Mouse (Mus musculus) heart, adult 18-20 months (tissue): ENCODE measurements around the gene Eif2d. TPM values are rescaled to one million over a fixed set of nuclear protein-coding genes. Genes with fewer than 3 reads are reported as not detected.

ENCODE experiments used
- DNase-seq, 2 experiments: peaks; one replicate each; pipeline ENCODE4 v3.0.0; 2021 to 2022; ENCODE audit warnings: mixed read lengths in 1 of 2
- long read RNA-seq, 2 experiments: library from polyadenylated mRNA; stranded (forward); transcript quantifications; one replicate each; pipeline ENCODE4 v2.0.0; 2021
- total RNA-seq, 2 experiments: library from RNA; stranded (reverse); gene quantifications; 2 replicates each; pipeline ENCODE4 v1.2.3; 2021

Gene Eif2d
- 10 to 100 TPM; 31.4 to 34.1 TPM for total RNA-seq
- long read RNA-seq, experiment 1, transcript Eif2d-202 (15 exons, 2,009 nt) = major isoform, 23 of 29 reads
- long read RNA-seq, experiment 1, partial matches to known transcripts = 1 of 29 reads
- long read RNA-seq, experiment 1, other reads (novel, unspliced or antisense) = 5 of 29 reads
- long read RNA-seq, experiment 2, transcript Eif2d-202 (15 exons, 2,009 nt) = major isoform, 22 of 28 reads
- long read RNA-seq, experiment 2, partial matches to known transcripts = 4 of 28 reads
- long read RNA-seq, experiment 2, other reads (novel, unspliced or antisense) = 1 of 28 reads

DNA sequence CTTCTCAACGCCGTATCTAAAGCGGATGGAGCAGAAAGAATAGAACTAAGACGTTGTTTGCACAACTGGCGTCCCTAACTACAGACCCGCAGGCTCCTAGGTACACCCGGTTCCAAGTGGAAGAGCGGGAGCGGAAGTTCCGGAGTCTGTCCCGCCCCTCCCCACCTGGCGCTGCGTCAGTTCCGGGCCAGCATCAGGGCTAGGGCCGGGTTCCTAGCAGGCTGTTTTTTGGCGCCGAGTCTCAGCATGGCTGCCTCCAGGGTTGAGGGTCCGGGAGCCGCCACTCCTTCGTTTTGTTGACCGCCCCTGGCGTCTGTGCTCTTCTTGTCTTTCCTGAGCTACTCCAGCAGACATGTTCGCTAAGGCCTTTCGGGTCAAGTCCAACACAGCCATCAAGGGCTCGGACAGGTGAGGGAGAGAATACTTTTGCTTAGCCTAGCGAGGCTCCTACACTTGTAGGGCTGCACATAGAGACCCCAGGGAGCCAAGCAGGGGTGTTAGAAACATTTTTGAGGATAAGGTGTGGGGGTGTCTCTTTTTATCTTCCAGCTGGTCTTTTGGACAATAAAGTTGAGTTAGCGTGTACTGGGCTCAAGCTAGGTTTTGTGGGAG is at the start of gene Eif2d:
Gene Eif2d, plus strand, starts transcription at position 164 of the 612 bp plus-strand sequence.
- peak; percentile 90 to 91 for DNase-seq

GRCm38 (mm10) chr1:131103776-131104424 is 49.1 kb upstream of the Eif2d start:
- peak in 1 of 2 experiments; percentile 67 for DNase-seq

DNA sequence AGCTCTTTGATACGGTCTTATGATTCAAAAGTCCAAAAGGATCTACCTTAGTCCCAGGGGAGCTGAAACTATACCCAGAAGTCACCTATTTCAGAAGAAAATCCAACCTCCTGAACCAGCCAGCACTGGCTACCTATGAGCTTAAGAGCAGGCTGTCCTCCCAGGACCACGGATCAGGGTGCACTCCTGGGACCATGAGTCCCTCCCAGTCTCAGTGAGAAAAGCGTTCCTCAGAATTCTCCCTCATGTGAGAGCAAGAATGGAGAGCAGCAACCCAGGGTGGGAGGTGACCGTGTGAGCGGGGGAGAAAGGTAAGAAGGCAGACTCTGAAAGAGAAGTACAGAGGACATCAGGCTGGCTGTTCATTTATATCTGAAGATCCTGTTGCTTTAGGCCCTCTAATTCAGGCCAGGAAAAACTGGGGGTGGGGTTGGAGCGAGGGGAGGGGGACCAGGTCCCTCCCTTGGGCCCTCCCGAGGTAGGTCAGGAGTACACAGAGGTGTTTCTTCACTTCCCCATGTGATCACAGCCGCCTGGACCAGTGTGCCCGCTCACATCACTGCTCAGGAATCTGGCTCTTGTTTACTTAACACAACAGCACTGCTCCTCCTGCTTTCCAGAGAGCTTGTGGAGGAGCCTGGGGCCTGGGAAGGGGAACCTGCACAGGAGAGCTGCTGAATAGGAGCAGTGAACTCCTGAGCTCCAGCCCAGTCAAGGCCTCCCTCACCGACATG is 45.2 kb upstream of the Eif2d start:
- peak; percentile 48 to 60 for DNase-seq

GRCm38 (mm10) chr1:131110525-131111106 is 42.4 kb upstream of the Eif2d start:
- DNase-seq = peak; percentile 62 to 78

DNA sequence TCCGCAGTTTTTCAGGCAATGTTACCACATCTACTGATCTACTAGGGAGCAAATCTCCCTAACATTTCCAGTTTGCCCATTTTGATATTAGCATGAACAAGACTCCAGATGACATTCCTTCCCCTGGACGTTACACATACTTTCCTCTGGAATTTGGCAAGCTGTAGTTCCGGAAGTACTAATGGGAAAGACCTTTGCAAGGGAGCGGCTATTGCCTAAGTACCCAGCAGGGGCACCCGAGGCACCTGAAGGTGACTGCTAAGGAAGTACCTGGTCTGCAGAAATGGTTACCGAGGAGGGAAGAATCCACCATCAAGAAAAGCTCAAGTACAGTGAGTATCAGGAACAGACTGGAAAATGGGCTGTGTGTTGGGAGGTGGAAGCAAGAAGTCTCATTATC is 40.4 kb upstream of the Eif2d start:
- peak; percentile 54 to 60 for DNase-seq

- peak; percentile 68 to 77 for DNase-seq
Observed at GRCm38 (mm10) chr1:131115932-131116331, 37.0 kb upstream of the Eif2d start.

DNA sequence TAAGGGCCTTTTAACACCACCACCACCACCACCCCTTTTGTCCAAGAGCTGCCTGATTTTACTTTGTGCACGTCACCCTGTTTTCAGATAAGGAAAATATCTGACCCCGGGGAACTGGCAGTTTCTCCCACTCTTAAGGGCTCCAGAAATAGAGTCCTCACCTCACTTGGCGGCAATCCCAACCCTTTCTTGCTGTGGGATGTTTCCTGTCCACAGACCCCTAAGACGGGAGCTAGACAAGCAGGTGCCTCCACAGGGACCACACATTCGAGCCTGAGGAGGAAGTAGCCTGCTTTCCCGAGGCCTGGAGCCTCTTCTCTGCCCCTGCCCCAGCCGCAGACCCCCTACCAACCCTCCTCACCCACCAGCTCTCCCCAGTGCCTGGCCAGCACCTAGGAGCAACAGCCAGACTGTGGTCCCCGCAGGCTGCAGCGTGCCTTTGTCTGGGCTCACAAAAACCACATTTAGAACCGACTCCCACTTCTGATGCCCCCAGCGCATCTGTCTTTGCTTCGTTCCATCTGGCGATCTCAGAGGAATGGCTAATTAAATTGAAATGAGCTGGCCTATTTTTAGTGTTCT is 36.5 kb upstream of the Eif2d start:
- peak; percentile 81 to 85 for DNase-seq

- no peak for DNase-seq
Observed at GRCm38 (mm10) chr1:131118530-131118929, 34.5 kb upstream of the Eif2d start.

GRCm38 (mm10) chr1:131119026-131119425 is 34.0 kb upstream of the Eif2d start:
- no peak for DNase-seq

DNA sequence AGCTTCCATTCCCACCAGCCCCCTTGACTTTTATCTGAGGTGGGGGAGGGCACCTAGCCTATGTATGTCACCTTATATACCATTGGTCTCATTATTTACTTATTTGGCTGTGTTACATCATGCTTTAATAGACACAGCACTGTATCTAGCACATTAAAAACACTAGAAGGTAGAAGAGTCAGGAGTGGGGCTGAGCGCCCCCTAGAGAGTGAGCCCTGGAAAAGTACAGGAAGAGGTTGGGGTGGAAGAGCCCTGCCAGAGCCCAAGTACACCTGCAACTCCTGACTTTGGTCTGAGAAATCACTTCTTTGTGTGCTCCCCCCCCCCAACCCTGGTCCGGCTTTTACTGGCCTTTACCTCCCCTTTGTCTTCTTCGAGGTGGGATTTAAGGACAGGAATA is 31.0 kb upstream of the Eif2d start:
- DNase-seq = no peak

DNA sequence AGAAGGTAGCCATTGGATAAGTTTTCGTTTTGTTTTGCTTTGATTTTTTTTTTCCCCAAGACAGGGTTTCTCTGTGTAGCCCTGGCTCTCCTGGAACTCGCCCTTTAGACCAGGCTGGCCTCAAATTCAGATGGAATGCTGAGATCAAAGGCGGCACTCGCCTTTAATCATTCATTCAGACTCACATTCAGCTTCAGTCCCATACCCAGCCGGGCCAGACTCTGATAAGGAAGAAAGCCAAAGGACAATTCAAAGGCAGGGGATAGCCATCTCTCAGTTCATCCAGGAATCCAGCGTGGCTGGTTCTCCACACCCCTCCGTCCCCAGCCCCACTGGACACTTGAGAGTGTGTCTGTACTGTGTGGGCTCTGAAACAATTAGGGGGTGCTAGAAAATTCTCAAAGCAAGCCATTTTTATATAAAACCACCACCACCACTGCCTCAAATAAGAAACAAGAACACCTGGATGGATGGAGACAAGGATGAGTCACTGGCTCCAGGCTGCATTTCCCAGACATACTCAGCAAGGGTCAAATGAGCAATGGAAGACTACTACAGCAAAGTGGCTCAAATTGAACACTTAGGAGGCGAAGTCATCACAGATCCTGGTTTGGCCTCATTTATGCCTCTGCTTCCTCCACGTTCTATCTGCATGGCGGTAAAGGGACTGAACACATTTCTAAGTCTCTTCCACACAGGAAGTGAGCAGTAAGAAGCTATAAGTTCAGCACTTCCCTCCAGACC is 29.3 kb upstream of the Eif2d start:
- DNase-seq = no peak

GRCm38 (mm10) chr1:131125987-131126744 is 26.8 kb upstream of the Eif2d start:
- DNase-seq = no peak

DNA sequence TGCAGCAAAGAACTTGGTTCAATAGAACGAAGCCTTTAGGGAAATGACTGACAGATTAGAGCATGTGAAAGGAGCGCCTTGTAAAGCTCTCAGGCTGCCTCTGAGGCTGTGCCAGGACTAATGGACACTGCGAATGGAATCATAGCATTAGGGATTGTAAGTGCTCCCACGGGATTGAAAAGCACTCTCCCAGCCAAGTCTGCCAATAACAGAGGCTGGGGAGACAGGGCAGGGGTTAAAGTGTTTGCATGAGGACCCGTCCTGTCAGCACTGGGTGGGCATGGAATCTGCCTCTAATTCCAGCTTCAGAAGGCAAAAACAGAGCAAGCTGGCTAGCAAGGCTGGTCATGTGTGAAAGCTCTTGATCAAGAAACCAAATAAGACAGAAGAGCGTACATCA is 18.8 kb upstream of the Eif2d start:
- no peak for DNase-seq

DNA sequence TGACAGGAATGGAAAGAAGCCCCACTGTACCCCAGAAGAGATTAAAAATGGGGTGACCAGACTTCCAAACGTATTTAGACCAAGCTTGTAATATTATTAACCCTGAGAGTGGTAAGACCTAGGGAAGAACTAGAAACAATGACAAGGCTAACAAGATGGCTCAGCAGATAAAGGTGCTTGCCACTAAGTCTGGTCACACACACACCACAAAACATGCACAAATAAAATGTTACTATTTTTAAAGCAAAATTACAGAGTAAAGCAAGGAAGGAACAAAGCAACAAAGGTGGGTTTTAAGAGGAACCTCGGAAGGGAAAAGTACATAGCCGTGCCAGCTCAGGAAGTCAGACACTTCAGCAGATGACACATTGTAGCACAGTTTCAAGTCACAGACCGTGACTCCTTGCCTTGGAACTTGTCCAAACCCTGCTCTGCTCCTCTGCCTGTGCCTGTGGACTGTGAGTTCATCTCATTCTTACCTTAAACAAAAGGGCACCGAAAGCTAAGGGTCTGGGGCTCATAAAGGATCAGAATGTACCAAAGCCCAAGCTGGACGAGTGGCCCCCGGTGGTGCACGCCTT is 17.9 kb upstream of the Eif2d start:
- peak in 1 of 2 experiments; percentile 52 for DNase-seq

GRCm38 (mm10) chr1:131135960-131136629 is 16.9 kb upstream of the Eif2d start:
- DNase-seq = no peak

GRCm38 (mm10) chr1:131137111-131137510 is 15.9 kb upstream of the Eif2d start:
- DNase-seq = no peak

GRCm38 (mm10) chr1:131137717-131138118 is 15.3 kb upstream of the Eif2d start:
- DNase-seq = no peak

DNA sequence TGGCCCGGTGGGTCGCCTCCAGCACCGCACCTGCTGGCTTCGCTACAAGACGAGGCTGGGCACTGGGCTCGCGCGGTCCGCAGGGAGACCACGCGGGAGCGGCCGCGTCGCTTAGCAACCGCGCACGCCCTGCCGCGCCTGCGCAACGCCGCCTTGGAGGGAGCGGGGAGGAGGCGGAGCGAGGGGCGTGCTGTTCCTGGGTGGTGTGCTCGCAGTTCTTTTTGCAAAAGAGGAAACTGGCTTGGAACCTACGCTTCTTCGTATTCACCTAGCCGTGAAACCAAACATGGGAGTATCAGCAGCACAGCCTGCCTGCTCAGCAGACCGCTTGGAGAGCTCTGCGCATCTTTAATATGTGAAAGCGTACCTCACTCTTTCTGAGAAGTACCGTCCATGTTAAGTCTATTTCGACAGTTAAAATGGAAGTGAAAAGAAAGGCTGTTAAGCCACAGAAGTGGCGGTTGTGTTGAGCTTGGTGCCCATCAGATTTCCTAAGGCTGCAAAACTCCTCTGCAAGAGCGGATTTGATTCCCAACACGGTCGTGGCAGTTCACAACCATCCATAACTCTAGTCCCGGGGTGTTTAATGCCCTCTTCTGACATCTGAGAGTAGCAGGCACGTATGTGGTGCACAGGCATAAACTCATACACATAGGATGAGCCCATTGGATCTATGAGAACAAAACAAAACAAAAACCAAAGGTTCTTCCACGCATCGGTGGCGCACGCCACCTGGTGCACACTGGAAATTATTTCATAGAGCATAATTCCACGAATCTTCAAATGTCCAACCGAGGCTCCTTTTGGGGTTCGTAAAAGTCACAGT is 14.6 kb upstream of the Eif2d start, which contains the start of gene Dyrk3:
Gene Dyrk3, minus strand, starts transcription at position 150 of the 826 bp plus-strand sequence.
- peak; percentile 93 to 94 for DNase-seq
